Mouse (Mus musculus) neutrophil, adult 83 days (primary cell): ENCODE data around the gene Cd151. TPM values are rescaled to one million over a fixed set of nuclear protein-coding genes. Genes with fewer than 3 reads are reported as not detected.

Source experiments
- total RNA-seq, 2 experiments: library from RNA; stranded (reverse); gene quantifications; one replicate each; pipeline ENCODE4 v1.2.4; 2023

Cd151 gene
- 10 to 100 TPM; 11.9 to 15.1 TPM for total RNA-seq

GRCm38 (mm10) chr7:141467230-141468030 is at the start of gene Cd151:
Gene Cd151 (plus strand): TSS chr7:141467392.

GRCm38 (mm10) chr7:141429310-141429709 is 37.9 kb upstream of the Cd151 start, which contains the start of gene Cend1:
Gene Cend1 (minus strand): TSS chr7:141429491.

GRCm38 (mm10) chr7:141437178-141438120 is 29.7 kb upstream of the Cd151 start, which contains the start of gene Slc25a22:
Gene Slc25a22 (minus strand): TSS chr7:141437892.

GRCm38 (mm10) chr7:141443828-141444237 is 23.4 kb upstream of the Cd151 start, which contains the start of gene Pidd1:
Gene Pidd1 (minus strand): TSS chr7:141444025.

GRCm38 (mm10) chr7:141447110-141447991 is 19.8 kb upstream of the Cd151 start, which contains the start of gene Rplp2:
Gene Rplp2 (plus strand): TSS chr7:141447370.

GRCm38 (mm10) chr7:141454967-141455551 is 12.1 kb upstream of the Cd151 start, which contains the start of gene Pnpla2:
Gene Pnpla2 (plus strand): TSS chr7:141455198.

GRCm38 (mm10) chr7:141460391-141461113 is 6.6 kb upstream of the Cd151 start, which contains the start of gene Cracr2b:
Gene Cracr2b (plus strand): TSS chr7:141461094.

GRCm38 (mm10) chr7:141475011-141475804 is 8.0 kb downstream of the Cd151 start, which contains the start of the genes Polr2l and Tspan4:
Gene Polr2l (minus strand): TSS chr7:141475132.
Gene Tspan4 (plus strand): TSS chr7:141475240.

Other genes starting within 250 kb of the Cd151 start
- 10 to 100 TPM; 70.9 to 73.3 TPM for gene Phrf1, start 238.6 kb upstream of the Cd151 start, total RNA-seq
- gene Irf7, start 200.9 kb upstream of the Cd151 start, total RNA-seq = 10 to 100 TPM; 36.2 to 42.0 TPM
- gene Cdhr5, start 190.6 kb upstream of the Cd151 start, total RNA-seq = not detected
- gene Sct, start 188.3 kb upstream of the Cd151 start, total RNA-seq = not detected
- not detected for gene Drd4, start 175.4 kb upstream of the Cd151 start, total RNA-seq
- gene Deaf1, start 139.7 kb upstream of the Cd151 start, total RNA-seq = 10 to 100 TPM; 24.3 to 35.7 TPM
- gene Tmem80, start 139.7 kb upstream of the Cd151 start, total RNA-seq = 10 to 100 TPM in 1 of 2 experiments, 1 to 10 TPM in 1; 8.5 to 11.1 TPM
- under 1 TPM; 0.26 to 0.60 TPM for gene Eps8l2, start 128.5 kb upstream of the Cd151 start, total RNA-seq
- 100 to 1,000 TPM; 644 to 676 TPM for gene Taldo1, start 75.2 kb upstream of the Cd151 start, total RNA-seq
- gene Gatd1, start 53.3 kb upstream of the Cd151 start, total RNA-seq = 10 to 100 TPM; 20.7 to 21.1 TPM
- not detected for gene Cend1, start 37.9 kb upstream of the Cd151 start, total RNA-seq
- gene Slc25a22, start 29.5 kb upstream of the Cd151 start, total RNA-seq = 10 to 100 TPM; 13.1 to 17.9 TPM
- 10 to 100 TPM; 14.4 to 16.1 TPM for gene Pidd1, start 23.4 kb upstream of the Cd151 start, total RNA-seq
- 100 to 1,000 TPM; 767 to 918 TPM for gene Rplp2, start 20.0 kb upstream of the Cd151 start, total RNA-seq
- 10 to 100 TPM; 73.0 to 87.7 TPM for gene Pnpla2, start 12.2 kb upstream of the Cd151 start, total RNA-seq
- 1 to 10 TPM; 3.7 to 8.1 TPM for gene Cracr2b, start 6.3 kb upstream of the Cd151 start, total RNA-seq
- gene Polr2l, start 7.7 kb downstream of the Cd151 start, total RNA-seq = 10 to 100 TPM; 12.5 to 14.0 TPM
- gene Tspan4, start 7.8 kb downstream of the Cd151 start, total RNA-seq = 1 to 10 TPM; 3.2 TPM
- gene Chid1, start 72.5 kb downstream of the Cd151 start, total RNA-seq = 10 to 100 TPM; 20.7 to 21.3 TPM
- 10 to 100 TPM; 95.5 to 97.7 TPM for gene Ap2a2, start 94.8 kb downstream of the Cd151 start, total RNA-seq
- gene Muc6, start 187.9 kb downstream of the Cd151 start, total RNA-seq = under 1 TPM; 0.38 to 0.42 TPM
- gene Muc2, start 222.9 kb downstream of the Cd151 start, total RNA-seq = under 1 TPM; 0.13 to 0.46 TPM